ENCODE assay signal across 26 mouse cellular contexts in genomic region chr8:12863061-12863460, GRCm38 (mm10). TPM values are rescaled to one million over a fixed set of nuclear protein-coding genes. Genes with fewer than 3 reads are reported as not detected.
DNase-seq lines count a peak whose midpoint lies in the region; ATAC-seq and TF ChIP-seq lines count a peak whose summit lies in the region.
"Had no signal": no experiment of that assay in that cellular context is flagged by ENCODE, and none has a peak within 500 bp of the region (broad histone marks: within the 10 kb centered on the region; RNA-seq: fewer than 3 reads in every experiment).

No protein-coding gene starts in this region.

- intact Hi-C loops in left cerebral cortex, postnatal 36 days (cut with DNase I): no loop called here

- peak; percentile 61 for DNase-seq in hindbrain, postnatal 0 days (ENCODE audit: low spot score)
- DNase-seq in hindbrain, embryonic 14.5 days (ENCODE audit: low spot score): no peak
- peak; percentile 74 for DNase-seq in brain, adult 2 months (ENCODE audit: low read depth, low spot score)
- peak; percentile 77 for DNase-seq in cerebellum, adult 11-12 months
- peak; percentile 76 to 77 for DNase-seq in cerebellum, postnatal 10 days
- no peak for DNase-seq in left cerebral cortex, postnatal 36 days (ENCODE audit: low spot score in 2 of 2)
- no peak for DNase-seq in heart, adult 18-20 months
- DNase-seq: adrenal gland, adult 8-10 months; B cell, adult 2 months; heart, postnatal 14 days; kidney, adult 9 months; kidney, postnatal 14 days; layer of hippocampus, adult 9-11 months; liver, postnatal 0 days; lung, postnatal 4 days; right cerebral cortex, postnatal 4 days; thymus, adult 18-20 months; thymus, postnatal 25 days had no signal

- peaks cover 24% of the 10 kb centered on the region for H3K36me3 ChIP-seq in hindbrain, postnatal 0 days (ENCODE audit: insufficient read depth, low read length)
- peaks cover 72% of the 10 kb centered on the region for H3K36me3 ChIP-seq in hindbrain, embryonic 14.5 days (replicated peaks; ENCODE audit: control insufficient read depth, insufficient read depth)
- H3K36me3 ChIP-seq: liver, embryonic 12.5 days had no signal

- H3K4me1 ChIP-seq in hindbrain, postnatal 0 days (ENCODE audit: insufficient read depth, low read length): no peaks in the 10 kb centered on the region
- no peaks in the 10 kb centered on the region for H3K4me1 ChIP-seq in hindbrain, embryonic 14.5 days (replicated peaks; ENCODE audit: control insufficient read depth, insufficient read depth, low read length)
- H3K4me1 ChIP-seq: embryonic facial prominence, embryonic 13.5 days; forebrain, embryonic 10.5 days; liver, embryonic 12.5 days; neural tube, embryonic 13.5 days had no signal

- H3K9ac ChIP-seq in hindbrain, postnatal 0 days (replicated peaks; ENCODE audit: low read length): no peak overlapping the region
- no peak overlapping the region for H3K9ac ChIP-seq in hindbrain, embryonic 14.5 days
- H3K9ac ChIP-seq: embryonic facial prominence, embryonic 13.5 days; liver, embryonic 12.5 days; liver, postnatal 0 days; neural tube, embryonic 13.5 days had no signal

- TF ChIP-seq CTCF in hindbrain, postnatal 0 days (IDR thresholded peaks at IDR 0.05; ENCODE audit: low read depth): no peak

- peak; percentile 44; the same call in 1 of the 2 replicates for ATAC-seq in hindbrain, postnatal 0 days
- ATAC-seq in hindbrain, embryonic 14.5 days (ENCODE audit: low FRiP score): no peak
- ATAC-seq: activated CD4-positive, CD25-positive, alpha-beta regulatory T cell, adult 4 months; forebrain, embryonic 16.5 days; intestine, postnatal 0 days; liver, embryonic 12.5 days; liver, postnatal 0 days had no signal

- no peaks in the 10 kb centered on the region for H3K27me3 ChIP-seq in hindbrain, postnatal 0 days (ENCODE audit: insufficient read depth, low read length)
- no peaks in the 10 kb centered on the region for H3K27me3 ChIP-seq in hindbrain, embryonic 14.5 days (ENCODE audit: control insufficient read depth, insufficient read depth, low read length)
- H3K27me3 ChIP-seq: embryonic facial prominence, embryonic 13.5 days; neural tube, embryonic 13.5 days had no signal

- no peak overlapping the region for H3K4me2 ChIP-seq in hindbrain, postnatal 0 days (ENCODE audit: low read depth, low read length)
- H3K4me2 ChIP-seq in hindbrain, embryonic 14.5 days (replicated peaks): no peak overlapping the region
- H3K4me2 ChIP-seq: embryonic facial prominence, embryonic 13.5 days; liver, embryonic 12.5 days; neural tube, embryonic 13.5 days had no signal

- no peaks in the 10 kb centered on the region for H3K9me3 ChIP-seq in hindbrain, postnatal 0 days (ENCODE audit: low read length)
- no peaks in the 10 kb centered on the region for H3K9me3 ChIP-seq in hindbrain, embryonic 14.5 days (ENCODE audit: control insufficient read depth, low read length)
- H3K9me3 ChIP-seq: embryonic facial prominence, embryonic 13.5 days; forebrain, embryonic 10.5 days; liver, embryonic 12.5 days; neural tube, embryonic 13.5 days had no signal

- H3K4me3 ChIP-seq in hindbrain, postnatal 0 days (ENCODE audit: low read length): no peak overlapping the region
- H3K4me3 ChIP-seq in hindbrain, embryonic 14.5 days (replicated peaks; ENCODE audit: low read length): no peak overlapping the region
- H3K4me3 ChIP-seq: embryonic facial prominence, embryonic 13.5 days; forebrain, embryonic 10.5 days; liver, embryonic 12.5 days; neural tube, embryonic 13.5 days had no signal

- H3K27ac ChIP-seq in hindbrain, postnatal 0 days: 0 out of 2 replicates have a peak overlapping the region, but pooled peaks have one; percentile 7
- H3K27ac ChIP-seq in hindbrain, embryonic 14.5 days: no peak overlapping the region
- H3K27ac ChIP-seq: embryonic facial prominence, embryonic 13.5 days; forebrain, embryonic 10.5 days; liver, embryonic 12.5 days; neural tube, embryonic 13.5 days; stomach, postnatal 0 days had no signal

- 74% methylated on average over 3 of the region's 3 CpGs for WGBS in hindbrain, postnatal 0 days
- WGBS in hindbrain, embryonic 14.5 days: 87% methylated on average over 3 of the region's 3 CpGs

RNA-seq across cellular contexts. Expression of gene Mcf2l, which starts 10.5 kb away (rescaled TPM):
- 298 and 316 TPM in 2 replicates for total RNA-seq in hindbrain, postnatal 0 days (2014; rRNA removed)
- polyA plus RNA-seq in hindbrain, postnatal 0 days (2015; fragmentation: Nextera tagmentation; extraction: Ambion mirVana): 94.1 and 94.2 TPM in 2 replicates
- 158 and 173 TPM in 2 replicates for polyA plus RNA-seq in hindbrain, embryonic 14.5 days (2014; fragmentation: Nextera tagmentation; extraction: Ambion mirVana)
- 100 to 1,000 TPM; 203 to 267 TPM for total RNA-seq in left cerebral cortex, postnatal 36 days (2021)
- 10 to 100 TPM; 75.1 to 93.4 TPM for total RNA-seq in heart, adult 18-20 months (2021)

Comparison
In these comparisons a context has a peak if more than half of its experiments do, and no peak if none do; other contexts are left out.
1. DNase-seq: peak in hindbrain, postnatal 0 days (single experiment), brain, adult 2 months (single experiment), cerebellum, adult 11-12 months (single experiment) and cerebellum, postnatal 10 days (2 of 2); none in hindbrain, embryonic 14.5 days (single experiment), left cerebral cortex, postnatal 36 days (0 of 2) and heart, adult 18-20 months (0 of 2).